Mouse (Mus musculus): ENCODE data around the gene Riiad1.

GRCm38 (mm10) chr3:94434305-94434704, 45.8 kb downstream of the Riiad1 start:
- TF ChIP-seq CTCF (IDR thresholded peaks at IDR 0.05), result no peak
- no peak for TF ChIP-seq POLR2A (IDR thresholded peaks at IDR 0.05; ENCODE audit: insufficient read depth, low read depth, low read length)
- no peak for TF ChIP-seq EP300 (IDR thresholded peaks at IDR 0.05; ENCODE audit: insufficient read depth, low read depth, low read length)
